Mouse (Mus musculus): ENCODE measurements around the gene Kdm5a. TPM values are rescaled to one million over a fixed set of nuclear protein-coding genes. Genes with fewer than 3 reads are reported as not detected.

Gene Kdm5a
- total RNA-seq, 2 experiments from 2014 or later, result 34.9 to 40.2 TPM

DNA sequence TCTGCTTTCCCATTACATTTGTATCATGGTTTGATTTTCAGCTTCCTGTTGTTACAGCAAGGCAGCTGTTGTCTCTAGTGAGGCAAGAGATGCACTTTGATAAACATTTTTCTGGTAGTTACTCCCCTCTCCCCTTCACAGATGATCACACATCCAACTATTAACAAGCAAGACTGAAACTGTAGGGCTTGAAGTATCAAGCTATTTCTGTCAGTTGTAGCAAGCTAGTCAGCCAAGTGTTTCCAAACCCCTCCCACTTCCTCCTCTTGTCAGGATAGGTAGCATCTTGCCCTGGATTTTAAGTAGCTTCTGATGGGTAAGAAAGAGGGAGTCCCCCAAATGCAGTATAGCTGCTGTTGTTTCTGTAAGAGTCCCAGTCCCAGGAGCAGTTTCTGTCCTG lies 105.8 kb downstream of the Kdm5a start:
- DNase-seq (ENCODE audit: low spot score in 2 of 2), result no peak

DNA sequence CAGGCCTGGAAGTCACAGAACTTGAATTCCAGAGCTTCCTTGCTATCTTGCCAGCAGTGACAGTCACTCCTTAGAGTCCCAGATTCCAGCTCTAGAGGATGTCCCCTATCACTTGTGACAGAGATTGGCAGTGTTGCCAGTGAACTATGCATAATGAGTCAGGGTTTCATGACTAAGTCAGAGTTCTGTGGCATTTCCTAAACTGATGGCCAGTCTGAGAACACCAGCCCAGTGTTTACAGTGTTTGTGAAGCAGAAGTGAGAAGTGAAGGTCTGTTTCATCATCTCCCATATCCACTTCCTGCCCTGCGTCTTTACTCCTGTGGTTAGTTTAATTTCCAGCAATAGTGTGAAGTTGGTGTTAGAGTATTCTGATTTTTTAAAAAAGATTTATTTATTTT lies 106.7 kb downstream of the Kdm5a start:
- no peak for DNase-seq (ENCODE audit: low spot score in 2 of 2)

DNA sequence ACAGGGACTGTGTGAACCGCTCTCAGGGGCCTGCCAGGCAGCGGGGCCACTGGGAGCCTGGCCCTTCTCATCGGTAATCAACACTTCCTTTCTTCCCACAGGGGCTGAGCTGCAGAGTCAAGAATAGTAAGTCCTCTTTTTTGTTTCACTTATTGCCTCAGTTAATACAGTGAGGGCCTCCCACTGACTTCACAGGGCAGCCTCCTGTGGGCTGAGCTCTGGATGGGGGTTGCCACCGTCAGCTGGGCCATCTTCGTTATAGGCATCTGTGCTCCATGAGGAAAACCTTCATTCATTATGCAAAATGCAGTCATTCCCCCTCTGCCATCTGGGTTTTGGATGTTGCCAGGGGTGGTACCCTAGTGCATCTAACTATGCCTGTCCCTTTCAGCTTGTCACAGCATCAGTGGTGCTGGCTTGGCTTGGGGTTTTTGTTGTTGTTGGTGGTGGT lies 108.1 kb downstream of the Kdm5a start:
- no peak for DNase-seq (ENCODE audit: low spot score in 2 of 2)

DNA sequence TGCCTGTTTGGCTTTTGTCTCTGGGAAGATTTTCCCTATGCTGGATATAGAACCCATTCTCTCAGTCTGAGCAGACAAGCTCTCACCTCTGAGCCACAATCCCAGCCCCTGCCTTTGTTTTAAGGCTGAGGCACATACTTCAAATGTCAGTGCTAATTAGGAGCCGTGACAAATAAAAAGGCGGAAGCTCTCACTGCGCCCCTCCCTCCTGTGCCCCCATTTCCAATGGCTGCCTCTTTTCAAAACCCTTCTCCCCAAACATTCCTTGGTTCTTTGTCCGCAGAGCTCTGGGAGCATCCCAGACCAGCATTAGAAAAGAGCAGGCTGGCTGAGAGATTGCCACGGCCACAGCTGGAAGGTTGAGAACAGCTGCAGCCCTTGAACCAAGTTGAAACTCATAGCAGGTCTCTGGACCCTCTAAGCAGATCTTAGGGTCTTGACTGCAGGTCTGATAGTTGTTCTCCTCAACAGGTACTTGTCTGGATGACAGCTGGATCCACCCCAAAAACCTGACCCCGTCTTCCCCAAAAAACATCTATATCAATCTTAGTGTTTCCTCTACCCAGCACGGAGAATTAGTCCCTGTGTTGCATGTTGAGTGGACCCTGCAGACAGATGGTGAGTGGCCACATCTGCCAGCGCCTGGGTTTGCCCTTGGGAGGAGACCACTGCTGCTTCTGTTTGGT lies 108.7 kb downstream of the Kdm5a start:
- no peak for DNase-seq (ENCODE audit: low spot score in 2 of 2)

DNA sequence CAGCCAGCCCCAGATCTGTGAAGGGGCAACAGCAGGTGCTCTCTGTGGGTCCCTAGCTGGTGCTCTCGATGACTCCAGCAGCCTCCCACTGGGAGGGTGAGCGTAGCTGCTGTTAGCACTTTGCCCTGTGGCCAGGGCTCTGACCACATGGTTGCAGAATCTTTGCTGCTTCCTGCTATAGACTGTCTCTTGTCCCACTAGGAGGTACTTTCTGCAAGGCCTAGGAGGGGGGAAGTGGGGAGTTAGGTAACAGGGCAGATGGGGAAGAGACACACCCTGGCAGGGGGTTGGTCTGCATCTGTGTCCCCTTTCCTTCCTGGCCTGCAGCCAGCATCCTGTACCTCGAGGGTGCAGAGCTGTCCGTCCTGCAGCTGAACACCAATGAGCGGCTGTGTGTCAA lies 109.5 kb downstream of the Kdm5a start:
- no peak for DNase-seq (ENCODE audit: low spot score in 2 of 2)

DNA sequence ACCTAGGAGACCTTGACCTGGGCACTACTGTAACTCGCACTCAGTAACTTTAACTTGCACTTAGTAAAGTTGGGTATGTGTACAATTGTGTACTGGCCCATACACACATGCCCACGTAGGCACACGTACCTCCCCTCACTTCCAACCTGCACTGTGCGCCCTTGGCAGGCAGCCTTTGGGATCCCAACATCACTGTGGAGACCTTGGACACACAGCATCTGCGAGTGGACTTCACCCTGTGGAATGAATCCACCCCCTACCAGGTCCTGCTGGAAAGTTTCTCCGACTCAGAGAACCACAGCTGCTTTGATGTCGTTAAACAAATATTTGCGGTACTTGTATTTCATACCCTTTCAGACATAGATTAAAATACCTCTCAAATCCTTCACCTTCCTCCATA lies 111.4 kb downstream of the Kdm5a start:
- DNase-seq (ENCODE audit: low spot score in 2 of 2), result no peak

DNA sequence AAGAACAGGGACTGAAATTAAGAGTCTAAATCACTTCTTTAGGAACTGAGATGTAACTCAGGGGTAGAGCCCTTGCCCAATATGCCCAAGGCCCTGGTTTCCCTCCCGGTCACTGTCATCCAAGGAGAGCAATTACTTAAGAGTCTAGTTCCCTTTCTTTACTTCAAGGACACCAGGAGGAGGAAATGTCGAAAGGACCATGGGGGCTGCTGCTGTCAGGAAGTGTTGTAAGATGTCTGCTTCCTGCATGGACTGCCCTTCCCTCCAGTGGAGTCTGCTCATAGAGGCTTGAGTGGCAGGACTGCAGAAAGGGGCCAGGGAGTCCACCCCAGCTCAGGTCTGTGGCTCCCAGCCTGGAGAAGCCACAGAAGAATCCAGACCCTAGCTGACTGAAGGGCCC lies 115.4 kb downstream of the Kdm5a start:
- DNase-seq (ENCODE audit: low spot score in 2 of 2), result no peak

DNA sequence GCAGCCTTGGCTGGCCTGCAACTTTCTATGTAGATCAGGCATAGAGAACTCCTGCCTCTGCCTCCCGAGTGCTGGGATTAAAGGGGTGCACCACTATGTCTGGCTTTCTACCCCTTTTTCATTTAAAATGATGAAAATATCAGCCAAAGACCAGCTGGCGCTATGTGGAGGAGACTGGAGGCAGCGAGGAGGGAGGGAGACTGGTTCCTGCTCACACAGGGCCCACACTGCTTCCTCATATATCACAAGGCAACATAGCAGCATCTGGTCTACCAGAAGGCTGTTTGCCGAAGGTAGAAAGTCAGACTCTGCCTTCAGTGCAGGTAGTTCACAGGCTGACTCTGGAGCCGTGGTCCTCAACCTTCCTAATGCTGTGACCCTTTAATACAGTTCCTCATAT lies 116.4 kb downstream of the Kdm5a start:
- DNase-seq (ENCODE audit: low spot score in 2 of 2), result no peak

DNA sequence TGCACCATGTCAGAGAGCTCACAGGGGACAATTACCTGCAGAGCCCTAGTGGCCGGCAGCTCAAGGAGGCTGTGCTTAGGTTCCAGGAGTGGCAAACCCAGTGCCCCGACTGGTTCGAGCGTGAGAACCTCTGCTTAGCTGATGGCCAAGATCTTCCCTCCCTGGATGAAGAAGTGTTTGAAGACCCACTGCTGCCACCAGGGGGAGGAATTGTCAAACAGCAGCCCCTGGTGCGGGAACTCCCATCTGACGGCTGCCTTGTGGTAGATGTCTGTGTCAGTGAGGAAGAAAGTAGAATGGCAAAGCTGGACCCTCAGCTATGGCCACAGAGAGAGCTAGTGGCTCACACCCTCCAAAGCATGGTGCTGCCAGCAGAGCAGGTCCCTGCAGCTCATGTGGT lies 117.6 kb downstream of the Kdm5a start:
- no peak for DNase-seq (ENCODE audit: low spot score in 2 of 2)

DNA sequence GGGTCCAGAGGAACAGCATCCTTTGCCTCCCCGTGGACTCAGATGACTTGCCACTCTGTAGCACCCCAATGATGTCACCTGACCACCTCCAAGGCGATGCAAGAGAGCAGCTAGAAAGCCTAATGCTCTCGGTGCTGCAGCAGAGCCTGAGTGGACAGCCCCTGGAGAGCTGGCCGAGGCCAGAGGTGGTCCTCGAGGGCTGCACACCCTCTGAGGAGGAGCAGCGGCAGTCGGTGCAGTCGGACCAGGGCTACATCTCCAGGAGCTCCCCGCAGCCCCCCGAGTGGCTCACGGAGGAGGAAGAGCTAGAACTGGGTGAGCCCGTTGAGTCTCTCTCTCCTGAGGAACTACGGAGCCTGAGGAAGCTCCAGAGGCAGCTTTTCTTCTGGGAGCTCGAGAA lies 118.1 kb downstream of the Kdm5a start:
- DNase-seq (ENCODE audit: low spot score in 2 of 2), result no peak

DNA sequence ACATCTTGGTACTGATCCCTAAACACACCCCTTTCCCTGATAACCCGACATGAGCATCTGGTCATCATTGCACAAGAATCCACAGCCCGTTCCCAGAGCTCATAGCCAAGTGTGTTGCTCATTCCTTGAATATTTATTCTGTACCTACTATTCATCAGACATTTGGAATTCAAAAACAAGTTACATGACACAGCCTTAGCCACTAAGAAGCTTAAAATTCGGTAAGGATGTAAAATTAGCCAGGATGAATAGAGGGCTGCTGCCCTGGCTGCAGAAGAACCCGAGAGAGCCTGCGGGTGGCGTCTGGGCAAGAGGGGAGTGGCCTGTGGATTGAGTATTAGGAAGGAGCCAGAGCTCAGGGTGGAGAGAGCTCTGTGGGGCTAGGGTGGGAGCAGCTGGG lies 118.8 kb downstream of the Kdm5a start:
- no peak for DNase-seq (ENCODE audit: low spot score in 2 of 2)

DNA sequence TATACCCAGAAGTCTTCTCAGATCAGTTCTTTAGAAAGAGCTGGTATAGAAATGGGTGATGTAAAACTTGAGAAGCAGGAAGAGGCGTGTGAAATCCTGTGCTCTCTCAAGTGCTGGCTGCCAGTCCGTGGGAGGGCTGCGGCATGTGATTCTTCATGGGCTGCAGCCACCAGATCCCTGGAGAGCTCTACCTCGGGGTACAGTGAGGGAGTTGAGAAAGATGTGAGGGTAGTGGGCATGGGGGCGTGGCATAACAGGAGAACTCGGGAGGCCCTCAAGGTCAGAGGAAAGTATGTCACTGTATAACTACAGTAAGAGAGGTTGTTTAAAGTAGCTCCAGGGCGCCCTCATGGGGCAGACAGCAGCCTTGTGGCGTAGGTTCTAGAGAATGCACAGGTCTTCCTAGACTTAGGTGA lies 119.3 kb downstream of the Kdm5a start:
- DNase-seq (ENCODE audit: low spot score in 2 of 2), result no peak

DNA sequence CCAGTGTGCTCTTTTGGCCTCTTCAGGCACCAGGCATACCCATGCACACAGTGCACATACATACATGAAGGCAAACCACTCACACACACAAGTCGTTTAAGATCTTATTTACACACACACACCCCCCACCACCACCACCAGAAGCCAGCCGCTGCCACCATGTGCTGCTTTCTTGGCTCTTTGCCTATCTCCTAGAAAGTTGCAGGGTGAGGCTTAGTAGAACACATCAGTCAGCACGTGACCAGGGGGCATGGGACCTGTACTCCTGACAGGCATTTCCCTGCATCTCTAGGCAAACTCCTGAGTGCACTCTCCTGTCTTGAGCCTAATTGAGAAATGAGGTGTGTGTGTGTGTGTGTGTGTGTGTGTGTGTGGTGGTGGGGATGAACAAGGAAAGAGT lies 121.1 kb downstream of the Kdm5a start:
- no peak for DNase-seq (ENCODE audit: low spot score in 2 of 2)

DNA sequence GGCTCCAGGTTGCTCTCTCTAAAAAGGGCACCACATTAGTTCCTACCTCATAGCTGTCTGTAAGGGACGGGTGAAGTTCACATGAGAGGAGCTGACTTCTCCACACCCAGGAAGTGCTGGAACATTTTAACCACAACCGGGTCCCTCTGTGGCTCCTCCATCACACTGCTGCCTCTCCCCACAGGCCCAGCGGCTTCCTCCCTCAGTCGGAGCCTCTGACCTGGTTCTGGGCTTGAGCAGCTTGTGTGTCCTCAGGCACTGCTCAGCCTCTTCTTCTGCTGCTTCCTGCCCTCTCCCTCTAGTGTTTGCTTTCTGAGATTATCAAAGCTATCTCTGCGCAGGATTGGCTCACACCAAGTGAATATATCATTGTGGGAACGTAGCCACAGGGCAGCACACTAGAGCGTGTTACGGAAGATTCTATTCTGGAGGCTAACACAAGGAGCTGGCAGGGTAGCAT lies 122.2 kb downstream of the Kdm5a start:
- DNase-seq (ENCODE audit: low spot score in 2 of 2), result no peak

DNA sequence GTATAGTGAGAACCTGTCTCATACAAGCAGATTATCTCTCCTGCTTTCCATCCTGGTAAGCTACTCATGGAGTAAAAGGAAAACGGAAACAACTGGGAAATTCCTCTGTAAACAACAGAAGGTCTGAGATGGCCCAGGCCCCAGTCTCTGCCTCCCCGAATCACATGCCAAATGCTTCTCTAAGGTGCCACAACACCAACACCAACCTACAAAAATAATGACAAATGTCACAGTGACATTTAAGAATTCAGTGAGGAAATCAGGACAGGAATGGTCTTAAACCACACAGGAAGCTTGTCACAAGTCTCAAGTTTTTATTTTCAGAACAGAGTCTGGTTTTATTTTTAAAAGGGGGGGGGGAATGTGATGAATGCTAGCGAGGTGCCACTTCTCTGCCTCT lies 124.7 kb downstream of the Kdm5a start:
- DNase-seq (ENCODE audit: low spot score in 2 of 2), result no peak

DNA sequence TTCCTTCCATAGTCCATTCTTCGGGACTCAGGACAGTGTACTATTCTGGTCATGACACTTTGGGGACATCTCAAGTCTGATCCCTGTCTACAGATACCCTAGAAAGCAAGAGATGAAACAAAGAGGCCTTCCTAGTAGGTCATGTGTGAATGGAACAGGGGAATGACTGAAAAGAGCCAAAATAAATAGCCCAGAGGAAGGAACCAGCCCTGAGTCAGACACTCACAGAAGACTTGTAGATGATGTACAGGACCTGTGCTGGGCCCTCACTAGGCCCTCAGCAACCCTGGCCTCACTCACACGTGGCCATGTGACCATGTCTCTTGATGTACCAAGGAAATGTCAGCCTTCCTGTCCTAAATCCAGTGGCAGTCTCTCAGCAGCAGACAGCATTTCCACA lies 125.5 kb downstream of the Kdm5a start:
- DNase-seq (ENCODE audit: low spot score in 2 of 2), result no peak

DNA sequence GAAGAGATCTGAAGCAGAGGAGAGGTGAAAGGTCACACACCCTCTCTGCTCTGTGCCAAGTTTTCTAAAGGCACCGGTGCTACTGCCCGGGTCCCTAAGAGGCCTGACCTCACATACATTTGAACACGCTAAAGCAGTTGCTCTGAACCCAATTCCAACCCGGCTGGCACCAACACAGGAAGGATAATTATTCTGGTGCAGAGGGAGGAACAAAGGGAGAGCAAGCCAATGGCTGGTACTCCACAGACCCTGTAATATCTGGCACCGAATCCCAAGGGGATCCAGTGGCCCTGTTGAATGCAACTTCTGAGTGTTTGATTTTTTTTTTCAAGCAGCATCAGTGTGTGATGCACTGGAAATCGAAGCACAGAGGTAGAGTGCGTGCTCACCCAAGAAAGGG lies 127.1 kb downstream of the Kdm5a start:
- DNase-seq (ENCODE audit: low spot score in 2 of 2), result no peak

DNA sequence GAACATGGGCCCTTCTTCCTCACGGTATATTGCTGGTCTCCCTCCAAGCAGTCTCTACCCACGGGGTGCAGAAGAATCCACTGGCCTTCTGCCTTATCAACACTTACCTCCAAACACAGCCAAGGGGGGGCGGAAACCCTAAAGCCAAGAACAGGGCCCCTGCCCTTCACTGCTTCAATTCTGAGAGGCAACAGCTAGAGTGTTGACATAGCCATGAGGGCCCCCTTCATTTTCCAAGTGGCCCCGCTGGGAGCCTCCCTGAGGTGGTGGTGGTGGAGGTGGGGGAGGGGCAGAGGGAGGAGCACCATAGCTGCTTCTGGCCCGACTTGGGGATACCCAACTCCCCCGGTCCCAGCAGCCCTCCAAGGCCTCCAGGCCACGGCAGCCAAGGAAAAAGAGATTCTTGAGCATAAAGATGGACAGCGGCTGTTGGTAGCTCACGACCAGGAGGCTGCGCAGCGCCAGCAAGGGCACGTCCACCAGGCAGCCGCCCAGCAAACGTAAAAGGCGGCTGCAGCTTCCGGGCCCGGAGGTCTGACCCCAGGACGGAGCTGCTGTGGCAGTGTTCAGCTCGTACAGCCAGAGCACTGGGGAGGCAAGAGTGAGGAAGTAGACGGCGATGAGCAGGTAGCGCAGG lies 128.1 kb downstream of the Kdm5a start:
- no peak for DNase-seq (ENCODE audit: low spot score in 2 of 2)

DNA sequence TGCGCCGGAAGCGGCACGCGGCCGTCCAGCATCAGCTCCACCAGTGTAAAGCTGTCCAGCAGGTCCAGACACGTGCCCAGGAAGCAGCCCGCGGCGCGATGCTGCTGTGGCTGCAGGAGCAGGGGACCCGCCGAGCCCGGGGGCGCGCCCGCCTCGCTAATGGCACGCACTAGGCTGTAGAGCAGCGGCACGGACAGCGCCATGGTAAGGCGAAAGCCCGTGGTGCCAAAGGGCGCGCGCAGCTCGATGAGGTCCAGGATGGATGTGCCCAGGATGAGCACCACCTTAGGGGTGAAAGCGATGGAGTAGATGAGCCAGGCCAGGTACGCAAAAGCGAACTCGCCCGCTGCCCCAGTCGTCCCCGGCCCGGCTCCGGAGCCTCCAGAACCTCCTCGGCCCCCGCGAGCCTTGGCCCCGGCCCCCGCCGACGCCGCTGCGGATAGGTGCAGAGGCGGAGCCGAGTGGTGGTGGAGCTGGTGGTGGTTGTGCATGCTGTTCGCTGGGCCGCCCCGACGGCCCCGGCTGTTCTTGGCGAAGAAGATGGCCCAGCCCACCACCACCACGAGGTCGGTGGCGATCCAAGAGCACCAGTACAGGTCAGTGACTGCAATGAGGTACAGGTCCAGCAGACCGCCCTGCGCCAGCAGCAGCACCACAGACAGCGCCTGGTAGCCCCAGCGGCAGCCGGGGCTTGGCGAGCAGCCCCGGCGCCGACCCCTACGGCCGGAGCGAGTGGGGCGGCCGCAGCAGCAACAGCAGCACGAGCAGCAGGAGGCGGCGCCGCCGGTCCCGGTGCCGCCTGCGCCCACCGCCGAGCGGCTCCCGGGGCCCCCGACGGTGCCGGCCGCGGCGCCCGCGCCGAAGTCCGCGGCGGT lies 128.8 kb downstream of the Kdm5a start:
- no peak for DNase-seq (ENCODE audit: low spot score in 2 of 2)

DNA sequence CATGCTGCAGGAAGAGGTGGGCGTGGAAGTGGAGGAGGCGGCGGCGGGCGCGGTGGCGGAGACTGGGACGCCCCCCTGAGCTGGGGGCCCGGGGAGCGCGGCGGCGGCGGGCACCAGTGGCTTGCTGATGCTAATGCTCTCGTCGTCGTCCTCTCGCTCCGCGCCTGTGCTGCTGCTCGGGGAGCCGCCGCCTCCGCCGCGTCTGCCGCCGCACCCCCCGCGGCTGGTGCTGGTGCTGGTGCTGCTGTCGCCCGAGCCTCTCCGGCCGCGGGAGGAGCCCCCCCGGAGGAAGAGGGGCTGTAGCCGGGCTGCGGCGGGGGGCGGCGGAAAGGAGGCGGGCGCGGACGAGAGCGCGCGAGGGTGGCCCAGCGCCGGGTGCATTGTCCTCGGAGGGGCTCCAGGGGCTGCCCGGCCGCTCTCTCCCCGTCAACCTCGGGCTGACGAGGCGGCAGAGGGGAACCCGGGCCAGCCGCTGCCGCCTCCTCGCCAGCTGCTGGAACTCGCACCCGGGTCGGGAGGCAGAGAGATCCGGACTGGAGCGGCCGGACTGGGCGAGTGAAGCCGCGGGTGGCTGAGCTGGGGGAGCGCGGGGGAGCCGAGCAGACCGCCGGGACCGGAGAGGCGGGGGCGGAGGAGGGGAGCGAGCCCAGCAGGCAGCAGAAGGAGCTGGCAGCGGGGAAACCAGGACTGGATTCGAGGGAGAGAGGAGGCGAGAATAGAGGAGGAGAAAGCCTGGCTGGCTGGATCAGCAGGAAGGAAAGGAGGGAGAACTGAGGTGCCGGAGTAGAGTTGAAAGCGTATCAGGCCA lies 129.7 kb downstream of the Kdm5a start, which contains the start of gene Tmem121b:
Gene Tmem121b, minus strand, starts transcription at position 434 of the 808 bp plus-strand sequence.
- DNase-seq (ENCODE audit: low spot score in 2 of 2), result peak; percentile 85 to 93

Measured in layer of hippocampus, postnatal 14 days (tissue).